Mouse (Mus musculus) forebrain, embryonic 11.5 days (tissue): ENCODE measurements at regions not wholly inside any gene's neighbourhood (a gene's known extent, or its start where the extent isn't known, plus 50 kb on each side); places are given as distances from the start of the nearest gene placed in this dataset.

Experiments used
- ATAC-seq: fragments of 200-750 bp; cut with Nextera tagmentation; replicated peaks from 2 replicates; pipeline ENCODE4 v1.8.0; 2017; ENCODE audit warnings: moderate TSS enrichment; ENCODE audit not compliant: low FRiP score
- DNase-seq: peaks from one replicate; pipeline ENCODE4 v3.0.0-alpha.2; 2017; ENCODE audit warnings: low spot score
- H3K27ac ChIP-seq: fragments of 300-500 bp; sonication (generic); 2 replicates; pipeline ENCODE4 v1.5.1; 2014; ENCODE audit warnings: low read depth, low read length
- H3K27me3 ChIP-seq: fragments of 300-500 bp; sonication (generic); 2 replicates; pipeline ENCODE4 v1.6.1; 2014; ENCODE audit warnings: mild to moderate bottlenecking, low read length, mixed read lengths; ENCODE audit not compliant: control insufficient read depth, insufficient read depth
- H3K36me3 ChIP-seq: fragments of 300-500 bp; sonication (generic); 2 replicates; pipeline ENCODE4 v1.6.1; 2014; ENCODE audit warnings: mild to moderate bottlenecking, low read length, moderate library complexity, mixed read lengths; ENCODE audit not compliant: control insufficient read depth, insufficient read depth
- H3K4me1 ChIP-seq: fragments of 300-500 bp; sonication (generic); replicated peaks from 2 replicates; pipeline ENCODE4 v1.6.1; 2014; ENCODE audit warnings: low read length, mixed read lengths; ENCODE audit not compliant: control insufficient read depth, insufficient read depth
- H3K4me2 ChIP-seq: fragments of 300-500 bp; sonication (generic); 2 replicates; pipeline ENCODE4 v1.6.1; 2014; ENCODE audit warnings: low read depth, mild to moderate bottlenecking, low read length, moderate library complexity, mixed read lengths; ENCODE audit not compliant: severe bottlenecking
- H3K4me3 ChIP-seq: fragments of 300-500 bp; sonication (generic); 2 replicates; pipeline ENCODE4 v1.5.1; 2014; ENCODE audit warnings: low read depth, low read length
- H3K9ac ChIP-seq: fragments of 300-500 bp; sonication (generic); 2 replicates; pipeline ENCODE4 v1.6.1; 2014; ENCODE audit warnings: low read length
- H3K9me3 ChIP-seq: fragments of 300-500 bp; sonication (generic); 2 replicates; pipeline ENCODE4 v1.6.1; 2016; ENCODE audit warnings: low read length, mixed read lengths; ENCODE audit not compliant: control insufficient read depth
- WGBS: fragments of 180-500 bp; shearing (Covaris S2); extraction: QIAGEN DNeasy Blood & Tissue Kit; methylation state at CpG from one replicate; pipeline ENCODE4 v1.1.7; 2014; 5-methylcytosine and 5-hydroxymethylcytosine counted together

GRCm38 (mm10) chr13:107944831-107945230, 99.4 kb upstream of the Smim15 start:
- 82% methylated on average over 10 of the region's 10 CpGs for WGBS
- Histone ChIP-seq H3K27ac (no peak overlapping the region), H3K9ac (no peak overlapping the region), H3K4me1 (no peaks in the 10 kb centered on the region), H3K36me3 (no peaks in the 10 kb centered on the region), H3K4me3 (no peak overlapping the region), H3K27me3 (no peaks in the 10 kb centered on the region), H3K9me3 (no peaks in the 10 kb centered on the region), H3K4me2 (no peak overlapping the region)
- ATAC-seq (no peak), DNase-seq (no peak)

- WGBS, result 85% methylated on average over 4 of the region's 4 CpGs
These were observed 101.3 kb upstream of the Smim15 start for GRCm38 (mm10) chr13:107942979-107943378.

GRCm38 (mm10) chr13:107942297-107942962, 101.8 kb upstream of the Smim15 start:
- no peak overlapping the region for H3K4me2 ChIP-seq
- no peaks in the 10 kb centered on the region for H3K36me3 ChIP-seq
- no peak overlapping the region for H3K27ac ChIP-seq
- H3K9me3 ChIP-seq, result no peaks in the 10 kb centered on the region
- no peak overlapping the region for H3K9ac ChIP-seq
- ATAC-seq (no peak), DNase-seq (no peak)
- H3K27me3 ChIP-seq, result no peaks in the 10 kb centered on the region
- H3K4me3 ChIP-seq, result no peak overlapping the region
- 55% methylated on average over 11 of the region's 11 CpGs for WGBS
- no peaks in the 10 kb centered on the region for H3K4me1 ChIP-seq

More at GRCm38 (mm10) chr13:107942979-107943378, 101.3 kb upstream of the Smim15 start:
- Histone ChIP-seq H3K4me1 (no peaks in the 10 kb centered on the region), H3K4me2 (no peak overlapping the region), H3K9me3 (no peaks in the 10 kb centered on the region), H3K27me3 (no peaks in the 10 kb centered on the region), H3K4me3 (no peak overlapping the region), H3K9ac (no peak overlapping the region), H3K36me3 (no peaks in the 10 kb centered on the region), H3K27ac (no peak overlapping the region)
- DNase-seq (no peak), ATAC-seq (no peak)

GRCm38 (mm10) chr13:107939916-107940646, 104.2 kb upstream of the Smim15 start:
- Histone ChIP-seq H3K4me1 (no peaks in the 10 kb centered on the region), H3K4me2 (no peak overlapping the region), H3K9ac (no peak overlapping the region), H3K27me3 (no peaks in the 10 kb centered on the region), H3K4me3 (no peak overlapping the region), H3K36me3 (no peaks in the 10 kb centered on the region), H3K9me3 (no peaks in the 10 kb centered on the region), H3K27ac (no peak overlapping the region)
- no peak for DNase-seq
- no peak for ATAC-seq
- WGBS, result 66% methylated on average over 15 of the region's 15 CpGs

- H3K4me3 ChIP-seq, result no peak overlapping the region
- no peak overlapping the region for H3K27ac ChIP-seq
- H3K9me3 ChIP-seq, result no peaks in the 10 kb centered on the region
- H3K27me3 ChIP-seq, result no peaks in the 10 kb centered on the region; the same call in 1 of the 2 replicates
- H3K4me1 ChIP-seq, result peaks cover 3% of the 10 kb centered on the region; the same call in 1 of the 2 replicates
- no peak overlapping the region for H3K9ac ChIP-seq
- no peaks in the 10 kb centered on the region for H3K36me3 ChIP-seq
- no peak for ATAC-seq
- no peak for DNase-seq
- WGBS, result 86% methylated on average over 12 of the region's 12 CpGs
- H3K4me2 ChIP-seq, result no peak overlapping the region
These were observed 108.6 kb upstream of the Smim15 start for GRCm38 (mm10) chr13:107935611-107936010.

GRCm38 (mm10) chr13:107934691-107935090, 109.6 kb upstream of the Smim15 start:
- no peak overlapping the region for H3K27ac ChIP-seq
- 0 out of 2 replicates have a peak overlapping the region, but pooled peaks have one; percentile 10 for H3K9ac ChIP-seq

GRCm38 (mm10) chr13:107933598-107934571, 110.4 kb upstream of the Smim15 start:
- peak; percentile 73 for ATAC-seq
- no peaks in the 10 kb centered on the region; the same call in 1 of the 2 replicates for H3K27me3 ChIP-seq
- H3K9me3 ChIP-seq, result no peaks in the 10 kb centered on the region
- H3K27ac ChIP-seq, result no peak overlapping the region
- 0 out of 2 replicates have a peak overlapping the region, but pooled peaks have one; percentile 10 for H3K9ac ChIP-seq
- no peak for DNase-seq
- peaks cover 3% of the 10 kb centered on the region; the same call in 1 of the 2 replicates for H3K4me1 ChIP-seq
- no peak overlapping the region for H3K4me2 ChIP-seq
- 45% methylated on average over 17 of the region's 17 CpGs for WGBS
- no peaks in the 10 kb centered on the region for H3K36me3 ChIP-seq
- no peak overlapping the region for H3K4me3 ChIP-seq

More at GRCm38 (mm10) chr13:107934691-107935090, 109.6 kb upstream of the Smim15 start:
- no peaks in the 10 kb centered on the region for H3K9me3 ChIP-seq
- H3K4me2 ChIP-seq, result no peak overlapping the region
- no peak for DNase-seq
- no peak overlapping the region for H3K4me3 ChIP-seq
- H3K27me3 ChIP-seq, result no peaks in the 10 kb centered on the region; the same call in 1 of the 2 replicates
- WGBS, result 58% methylated on average over 11 of the region's 11 CpGs
- no peaks in the 10 kb centered on the region for H3K36me3 ChIP-seq
- H3K4me1 ChIP-seq, result peaks cover 3% of the 10 kb centered on the region; the same call in 1 of the 2 replicates
- no peak; the same call in 1 of the 2 replicates for ATAC-seq

GRCm38 (mm10) chr13:107932423-107933032, 111.7 kb upstream of the Smim15 start:
- Histone ChIP-seq H3K4me1 (peaks cover 3% of the 10 kb centered on the region; the same call in 1 of the 2 replicates), H3K27ac (no peak overlapping the region), H3K4me3 (no peak overlapping the region), H3K9ac (no peak overlapping the region), H3K4me2 (no peak overlapping the region), H3K36me3 (no peaks in the 10 kb centered on the region), H3K9me3 (no peaks in the 10 kb centered on the region), H3K27me3 (no peaks in the 10 kb centered on the region; the same call in 1 of the 2 replicates)
- DNase-seq, result no peak
- ATAC-seq, result no peak
- 78% methylated on average over 12 of the region's 12 CpGs for WGBS
